In genomic region chr10:80265149-80265486, GRCm38 (mm10) we compare ENCODE assay signal across 8 mouse cellular contexts. TPM values are rescaled to one million over a fixed set of nuclear protein-coding genes. Genes with fewer than 3 reads are reported as not detected.
A peak's percentile ranks its signal among the peaks of the same experiment; 100 is the strongest.
DNase-seq lines count a peak whose midpoint lies in the region; ATAC-seq and TF ChIP-seq lines count a peak whose summit lies in the region.

No protein-coding gene starts in this region.

- H3K79me2 ChIP-seq in CH12.LX (replicated peaks; ENCODE audit: control insufficient read depth, extremely low read depth, insufficient read depth, poor library complexity, severe bottlenecking) = peaks cover 53% of the 10 kb centered on the region

- DNase-seq in heart, adult 18-20 months = no peak
- DNase-seq in CH12.LX (ENCODE audit: extremely low read depth) (no peak), adipocyte (ENCODE audit: low spot score) (no peak)
- no peak for DNase-seq in layer of hippocampus, adult 9-10 months (ENCODE audit: low spot score)

- under 1% methylated on average over 18 of the region's 18 CpGs for WGBS in heart, embryonic 11.5 days (ENCODE audit: insufficient replicate concordance)
- 0% methylated on average over 12 of the region's 18 CpGs for WGBS in forebrain, embryonic 15.5 days
- WGBS in liver, embryonic 16.5 days (ENCODE audit: insufficient replicate concordance) = 1% methylated on average over 18 of the region's 18 CpGs

- in situ Hi-C loops in CH12.LX (cut with MboI; ENCODE audit: low pct_ligation_motif_present, low pct_unique_long_range_greater_than_20kb, low sequenced_read_pairs) = no loop called here

- TF ChIP-seq RAD21 in CH12.LX (IDR thresholded peaks at IDR 0.05; ENCODE audit: low read depth, low read length) = no peak

- dilution Hi-C loops in CH12.LX (cut with MboI; ENCODE audit: extremely low pct_ligation_motif_present, extremely low pct_unique_long_range_greater_than_20kb, low sequenced_read_pairs) = no loop called here

- H3K4me1 ChIP-seq in heart, embryonic 11.5 days (ENCODE audit: control insufficient read depth, insufficient read depth, low read length) = peaks cover 41% of the 10 kb centered on the region
- peaks cover 25 to 57% of the 10 kb centered on the region in 2 experiments for H3K4me1 ChIP-seq in CH12.LX (ENCODE audit: control insufficient read depth in 1 of 2, insufficient read depth in 2 of 2)
- H3K4me1 ChIP-seq in forebrain, embryonic 15.5 days = peaks cover 62% of the 10 kb centered on the region
- H3K4me1 ChIP-seq in liver, embryonic 16.5 days (ENCODE audit: control insufficient read depth, low read depth, low read length) = peaks cover 74% of the 10 kb centered on the region

- H3K9ac ChIP-seq in heart, embryonic 11.5 days (ENCODE audit: low read depth, low read length) = peak overlapping the region; percentile 93
- H3K9ac ChIP-seq in CH12.LX (ENCODE audit: insufficient read depth, low read depth) = peak overlapping the region; percentile 99
- peak overlapping the region; percentile 97 for H3K9ac ChIP-seq in forebrain, embryonic 15.5 days (replicated peaks)
- peak overlapping the region; percentile 95 for H3K9ac ChIP-seq in liver, embryonic 16.5 days (ENCODE audit: low read depth, low read length)

- no peak for TF ChIP-seq EP300 in CH12.LX (IDR thresholded peaks at IDR 0.05; ENCODE audit: low read length)

- peak overlapping the region; percentile 72 for H3K4me3 ChIP-seq in heart, embryonic 11.5 days (ENCODE audit: low read depth, low read length)
- peak overlapping the region; percentile 60 to 85 (median 83) for H3K4me3 ChIP-seq in CH12.LX (replicated peaks in 1 of 3; ENCODE audit: low read depth in 2 of 3, low read length in 2 of 3, poor library complexity in 1 of 3)
- H3K4me3 ChIP-seq in forebrain, embryonic 15.5 days = peak overlapping the region; percentile 84
- H3K4me3 ChIP-seq in liver, embryonic 16.5 days (ENCODE audit: low read depth, low read length) = peak overlapping the region; percentile 86

- H3K9me3 ChIP-seq in heart, embryonic 11.5 days (replicated peaks; ENCODE audit: control insufficient read depth, low read length) = no peaks in the 10 kb centered on the region
- no peaks in the 10 kb centered on the region for H3K9me3 ChIP-seq in CH12.LX (replicated peaks; ENCODE audit: low read length)
- H3K9me3 ChIP-seq in forebrain, embryonic 15.5 days = no peaks in the 10 kb centered on the region
- no peaks in the 10 kb centered on the region for H3K9me3 ChIP-seq in liver, embryonic 16.5 days (replicated peaks; ENCODE audit: control insufficient read depth, low read length)

- ATAC-seq in heart, embryonic 11.5 days (replicated peaks; ENCODE audit: insufficient number of reproducible peaks, low FRiP score, low TSS enrichment) = no peak
- ATAC-seq in forebrain, embryonic 15.5 days (replicated peaks) = no peak
- ATAC-seq in liver, embryonic 16.5 days (ENCODE audit: low read depth) = no peak
- no peak for ATAC-seq in erythroid progenitor cell, adult 5-6 weeks (replicated peaks; ENCODE audit: low FRiP score, poor library complexity, severe bottlenecking)

- no peak for TF ChIP-seq POLR2A in CH12.LX (IDR thresholded peaks at IDR 0.05; ENCODE audit: low read depth, low read length)

- no peak for TF ChIP-seq CTCF in CH12.LX (conservative IDR thresholded peaks at IDR 0.05 in 1 of 2, IDR thresholded peaks at IDR 0.05 in 1 of 2; ENCODE audit: low read depth in 2 of 2, low read length in 2 of 2)

- H3K27me3 ChIP-seq in heart, embryonic 11.5 days (ENCODE audit: control insufficient read depth, insufficient read depth, low read length) = no peaks in the 10 kb centered on the region
- H3K27me3 ChIP-seq in CH12.LX (replicated peaks) = no peaks in the 10 kb centered on the region
- no peaks in the 10 kb centered on the region for H3K27me3 ChIP-seq in forebrain, embryonic 15.5 days
- H3K27me3 ChIP-seq in liver, embryonic 16.5 days (ENCODE audit: control insufficient read depth, insufficient read depth, low read depth, low read length) = no peaks in the 10 kb centered on the region

- peak overlapping the region; percentile 79 for H3K27ac ChIP-seq in heart, embryonic 11.5 days (ENCODE audit: low read depth, low read length)
- peak overlapping the region; percentile 31; the same call in 1 of the 2 replicates for H3K27ac ChIP-seq in CH12.LX (ENCODE audit: insufficient read depth, low read depth)
- H3K27ac ChIP-seq in forebrain, embryonic 15.5 days (replicated peaks) = peak overlapping the region; percentile 66
- H3K27ac ChIP-seq in liver, embryonic 16.5 days (ENCODE audit: low read length) = peak overlapping the region; percentile 88

- peak overlapping the region; percentile 86 for H3K4me2 ChIP-seq in heart, embryonic 11.5 days
- H3K4me2 ChIP-seq in CH12.LX (ENCODE audit: insufficient read depth, low read depth, poor library complexity, severe bottlenecking) = peak overlapping the region; percentile 98
- H3K4me2 ChIP-seq in forebrain, embryonic 15.5 days (replicated peaks) = peak overlapping the region; percentile 61
- H3K4me2 ChIP-seq in liver, embryonic 16.5 days (ENCODE audit: low read depth, low read length) = peak overlapping the region; percentile 89

- peaks cover 6% of the 10 kb centered on the region; the same call in 1 of the 2 replicates for H3K36me3 ChIP-seq in heart, embryonic 11.5 days (ENCODE audit: control insufficient read depth, insufficient read depth, low read length)
- H3K36me3 ChIP-seq in CH12.LX (replicated peaks in 1 of 2; ENCODE audit: control insufficient read depth in 1 of 2, insufficient read depth in 1 of 2, low read length in 1 of 2) = peaks cover 6 to 27% of the 10 kb centered on the region in 2 experiments
- 0 out of 2 replicates have a peak, but pooled peaks cover 2% of the 10 kb centered on the region for H3K36me3 ChIP-seq in forebrain, embryonic 15.5 days
- H3K36me3 ChIP-seq in liver, embryonic 16.5 days (ENCODE audit: control insufficient read depth, insufficient read depth) = peaks cover 2% of the 10 kb centered on the region; the same call in 1 of the 2 replicates

RNA-seq across cellular contexts. Expression of gene Dazap1, which starts 3.8 kb away (rescaled TPM):
- 28.4 and 29.9 TPM in 2 replicates for polyA plus RNA-seq in heart, embryonic 11.5 days (2014; fragmentation: Nextera tagmentation; extraction: Ambion mirVana)
- total RNA-seq in heart, adult 18-20 months (2021) = 10 to 100 TPM; 46.9 to 58.8 TPM
- total RNA-seq in CH12.LX (2012; rRNA removed) (162 and 172 TPM in 2 replicates), CH12.LX (2014; rRNA removed) (180 and 187 TPM in 2 replicates)
- polyA plus RNA-seq in CH12.LX (2012; ENCODE audit: insufficient read length, low read depth) = 236 and 252 TPM in 2 replicates
- polyA plus RNA-seq in forebrain, embryonic 15.5 days (2015; fragmentation: Nextera tagmentation; extraction: Ambion mirVana) = 70.0 and 78.4 TPM in 2 replicates
- polyA plus RNA-seq in liver, embryonic 16.5 days (2015; fragmentation: Nextera tagmentation; extraction: Ambion mirVana) = 21.1 and 21.3 TPM in 2 replicates
- total RNA-seq in erythroid progenitor cell, adult 5-6 weeks (2015; ENCODE audit: low replicate concordance) = 35.6 and 83.6 TPM in 2 replicates
- total RNA-seq in erythroid progenitor cell, adult 5-6 weeks (2017; ENCODE audit: low replicate concordance) = 72.0 and 102 TPM in 2 replicates

RNA-seq across cellular contexts. Expression of gene Gamt, which starts 4.3 kb away (rescaled TPM):
- polyA plus RNA-seq in heart, embryonic 11.5 days (2014; fragmentation: Nextera tagmentation; extraction: Ambion mirVana) = 57.2 and 59.0 TPM in 2 replicates
- total RNA-seq in heart, adult 18-20 months (2021) = 10 to 100 TPM in 1 of 2 experiments, 1 to 10 TPM in 1; 8.9 to 14.8 TPM
- 0.30 and 0.38 TPM in 2 replicates for total RNA-seq in CH12.LX (2012; rRNA removed)
- 0.24 TPM in 1 of 2 replicates, not detected in the other for total RNA-seq in CH12.LX (2014; rRNA removed)
- polyA plus RNA-seq in CH12.LX (2012; ENCODE audit: insufficient read length, low read depth) = 0.42 TPM in 1 of 2 replicates, not detected in the other
- 21.3 and 24.0 TPM in 2 replicates for polyA plus RNA-seq in forebrain, embryonic 15.5 days (2015; fragmentation: Nextera tagmentation; extraction: Ambion mirVana)
- polyA plus RNA-seq in liver, embryonic 16.5 days (2015; fragmentation: Nextera tagmentation; extraction: Ambion mirVana) = 138 and 166 TPM in 2 replicates
- total RNA-seq in erythroid progenitor cell, adult 5-6 weeks (2015; ENCODE audit: low replicate concordance) = 1.4 TPM in 1 of 2 replicates, not detected in the other
- total RNA-seq in erythroid progenitor cell, adult 5-6 weeks (2017; ENCODE audit: low replicate concordance) = not detected in 2 replicates

RNA-seq across cellular contexts. Expression of gene Ndufs7, which starts 16.2 kb away (rescaled TPM):
- polyA plus RNA-seq in heart, embryonic 11.5 days (2014; fragmentation: Nextera tagmentation; extraction: Ambion mirVana) = 499 and 501 TPM in 2 replicates
- total RNA-seq in heart, adult 18-20 months (2021) = 1,000 to 10,000 TPM; 1,019 to 1,055 TPM
- 248 and 282 TPM in 2 replicates for total RNA-seq in CH12.LX (2012; rRNA removed)
- total RNA-seq in CH12.LX (2014; rRNA removed) = 124 and 154 TPM in 2 replicates
- polyA plus RNA-seq in CH12.LX (2012; ENCODE audit: insufficient read length, low read depth) = 222 and 228 TPM in 2 replicates
- 248 and 260 TPM in 2 replicates for polyA plus RNA-seq in forebrain, embryonic 15.5 days (2015; fragmentation: Nextera tagmentation; extraction: Ambion mirVana)
- 220 and 223 TPM in 2 replicates for polyA plus RNA-seq in liver, embryonic 16.5 days (2015; fragmentation: Nextera tagmentation; extraction: Ambion mirVana)
- total RNA-seq in erythroid progenitor cell, adult 5-6 weeks (2015; ENCODE audit: low replicate concordance) = 87.6 and 109 TPM in 2 replicates
- 43.9 and 66.0 TPM in 2 replicates for total RNA-seq in erythroid progenitor cell, adult 5-6 weeks (2017; ENCODE audit: low replicate concordance)

RNA-seq across cellular contexts. Expression of gene Rps15, which starts 27.1 kb away (rescaled TPM):
- 702 and 828 TPM in 2 replicates for polyA plus RNA-seq in heart, embryonic 11.5 days (2014; fragmentation: Nextera tagmentation; extraction: Ambion mirVana)
- 100 to 1,000 TPM; 745 to 872 TPM for total RNA-seq in heart, adult 18-20 months (2021)
- total RNA-seq in CH12.LX (2012; rRNA removed) = 4,610 and 5,342 TPM in 2 replicates
- total RNA-seq in CH12.LX (2014; rRNA removed) = 2,343 and 2,739 TPM in 2 replicates
- polyA plus RNA-seq in CH12.LX (2012; ENCODE audit: insufficient read length, low read depth) = 2,279 and 2,754 TPM in 2 replicates
- 628 and 651 TPM in 2 replicates for polyA plus RNA-seq in forebrain, embryonic 15.5 days (2015; fragmentation: Nextera tagmentation; extraction: Ambion mirVana)
- 460 and 501 TPM in 2 replicates for polyA plus RNA-seq in liver, embryonic 16.5 days (2015; fragmentation: Nextera tagmentation; extraction: Ambion mirVana)
- total RNA-seq in erythroid progenitor cell, adult 5-6 weeks (2015; ENCODE audit: low replicate concordance) = 689 and 862 TPM in 2 replicates
- 557 and 668 TPM in 2 replicates for total RNA-seq in erythroid progenitor cell, adult 5-6 weeks (2017; ENCODE audit: low replicate concordance)

RNA-seq across cellular contexts. Expression of gene Apc2, which starts 30.7 kb away (rescaled TPM):
- polyA plus RNA-seq in heart, embryonic 11.5 days (2014; fragmentation: Nextera tagmentation; extraction: Ambion mirVana) = 0.55 and 0.69 TPM in 2 replicates
- total RNA-seq in heart, adult 18-20 months (2021) = 1 to 10 TPM; 2.6 to 2.8 TPM
- total RNA-seq in CH12.LX (2012; rRNA removed) = 0.13 TPM in 2 replicates
- total RNA-seq in CH12.LX (2014; rRNA removed) = not detected in 2 replicates
- polyA plus RNA-seq in CH12.LX (2012; ENCODE audit: insufficient read length, low read depth) = 0.04 and 0.07 TPM in 2 replicates
- polyA plus RNA-seq in forebrain, embryonic 15.5 days (2015; fragmentation: Nextera tagmentation; extraction: Ambion mirVana) = 205 and 210 TPM in 2 replicates
- 0.12 and 0.23 TPM in 2 replicates for polyA plus RNA-seq in liver, embryonic 16.5 days (2015; fragmentation: Nextera tagmentation; extraction: Ambion mirVana)
- total RNA-seq in erythroid progenitor cell, adult 5-6 weeks (2015; ENCODE audit: low replicate concordance) = not detected in 2 replicates
- total RNA-seq in erythroid progenitor cell, adult 5-6 weeks (2017; ENCODE audit: low replicate concordance) = 0.13 TPM in 1 of 2 replicates, not detected in the other

Comparison
In these comparisons a context has a peak if more than half of its experiments do, and no peak if none do; other contexts are left out.
1. H3K27ac ChIP-seq: peak in every context shown above with its lines; median percentile 88 in liver, embryonic 16.5 days; 79 in heart, embryonic 11.5 days; 66 in forebrain, embryonic 15.5 days; 31 in CH12.LX.
2. RNA of gene Gamt, which starts 4.3 kb away (polyA plus RNA-seq): 138 to 166 TPM in liver, embryonic 16.5 days, 57.2 to 59.0 TPM in heart, embryonic 11.5 days and 21.3 to 24.0 TPM in forebrain, embryonic 15.5 days; 0.42 TPM in CH12.LX; every median in the first group is over 10 times any median in the second.
3. Peak in every context shown above with its lines, with median percentiles within 50 percentile points of each other: H3K4me2 ChIP-seq, H3K4me3 ChIP-seq and H3K9ac ChIP-seq.